Mouse (Mus musculus) monocyte, adult 5-6 weeks (primary cell): ENCODE data around the gene Ces3b. TPM values are rescaled to one million over a fixed set of nuclear protein-coding genes. Genes with fewer than 3 reads are reported as not detected.
"Not testable (repeated sequence)": the region's sequence is repeated elsewhere in the genome, so short reads cannot be mapped to it uniquely, and the experiment has no call there.

Experiments used
- ATAC-seq: fragments of 153-309, 156-312 bp; replicated peaks from 2 replicates; pipeline ENCODE4 v1.8.0; 2017; ENCODE audit warnings: mild to moderate bottlenecking; ENCODE audit not compliant: low TSS enrichment, insufficient number of reproducible peaks, severe bottlenecking, poor library complexity, low FRiP score
- total RNA-seq: library from RNA; stranded (forward); fragments of 200-1000, 200-491, 200-594 nt; gene quantifications from 3 replicates; pipeline ENCODE4 v1.2.3, GENCODE M21; 2017

Ces3b gene
- not detected in 3 replicates for total RNA-seq

DNA sequence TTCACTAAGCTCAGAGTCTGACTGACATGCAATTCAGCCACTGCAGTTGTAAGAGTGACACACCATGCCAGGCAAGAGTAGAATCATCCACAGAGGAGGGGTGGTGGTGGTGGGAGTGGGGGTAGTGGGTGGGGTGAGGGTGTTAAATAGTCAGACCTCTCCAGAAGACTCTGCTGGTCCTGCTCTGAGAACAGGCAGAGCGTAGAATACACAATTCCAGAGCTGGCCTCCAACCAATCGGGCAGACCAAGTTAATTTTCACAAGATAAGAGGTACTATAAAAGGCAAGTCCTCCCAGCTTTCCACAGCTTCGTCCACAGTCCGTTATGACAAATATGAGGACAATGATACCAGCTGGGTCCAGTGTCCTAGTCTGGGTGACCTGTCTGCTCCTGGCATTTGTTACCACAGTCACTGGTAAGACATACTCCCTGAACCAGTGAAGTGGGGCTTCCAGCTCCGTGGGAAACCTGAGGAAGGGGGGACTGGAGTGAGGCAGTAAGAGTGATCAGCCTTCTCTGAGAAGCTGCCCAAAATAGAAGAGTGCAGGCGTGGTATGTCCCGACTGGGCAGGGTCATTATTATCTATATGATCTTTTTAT is at the start of gene Ces3b:
Ces3b (plus strand) TSS at position 305 of the 602 bp plus-strand sequence.
- ATAC-seq: no peak

DNA sequence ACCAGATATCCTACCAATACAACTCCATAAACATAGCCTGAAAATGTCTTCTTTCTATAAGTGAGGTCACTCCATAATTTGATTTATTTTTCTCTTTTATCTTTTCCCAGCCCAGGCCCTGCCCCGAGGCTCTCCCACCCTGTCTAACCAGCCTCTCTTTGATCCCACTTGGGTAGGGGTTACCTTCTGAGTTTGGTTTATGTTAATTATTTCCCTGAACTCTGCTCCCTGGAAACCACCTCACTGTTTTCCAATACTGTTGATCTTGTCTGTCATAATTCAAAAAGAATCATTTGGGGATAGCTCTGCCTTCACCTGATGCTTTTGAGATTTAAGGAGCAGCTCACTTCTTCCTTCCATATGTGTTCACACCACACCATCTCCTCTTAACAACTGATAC is 40.0 kb upstream of the Ces3b start:
- no peak for ATAC-seq

DNA sequence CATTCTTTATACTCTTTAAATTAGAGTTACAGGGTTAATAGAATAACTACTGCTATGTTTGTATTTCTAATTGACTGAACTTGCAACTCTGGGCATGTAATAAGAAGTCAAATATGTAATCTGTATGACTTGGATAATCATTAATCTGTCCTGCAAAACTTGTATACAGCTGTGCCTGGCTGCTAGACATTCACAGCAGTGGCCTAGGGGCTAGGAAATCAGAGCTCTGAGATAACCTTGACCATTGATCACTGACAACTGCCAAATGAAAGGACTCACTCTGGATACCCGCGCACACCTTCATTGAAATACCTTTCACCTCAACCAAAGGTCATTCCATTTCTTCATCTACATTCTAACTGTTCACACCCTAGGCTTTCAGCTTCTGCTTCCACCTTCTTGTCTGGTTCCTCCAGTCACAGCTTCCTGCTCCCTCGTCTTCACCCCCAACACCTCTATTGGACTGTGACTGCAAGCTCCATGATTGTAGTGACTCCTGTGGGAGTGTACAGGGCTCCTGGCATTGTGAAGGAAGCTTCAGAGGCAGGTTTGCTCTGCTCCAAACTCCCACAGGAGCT is 37.6 kb upstream of the Ces3b start:
- ATAC-seq: no peak

DNA sequence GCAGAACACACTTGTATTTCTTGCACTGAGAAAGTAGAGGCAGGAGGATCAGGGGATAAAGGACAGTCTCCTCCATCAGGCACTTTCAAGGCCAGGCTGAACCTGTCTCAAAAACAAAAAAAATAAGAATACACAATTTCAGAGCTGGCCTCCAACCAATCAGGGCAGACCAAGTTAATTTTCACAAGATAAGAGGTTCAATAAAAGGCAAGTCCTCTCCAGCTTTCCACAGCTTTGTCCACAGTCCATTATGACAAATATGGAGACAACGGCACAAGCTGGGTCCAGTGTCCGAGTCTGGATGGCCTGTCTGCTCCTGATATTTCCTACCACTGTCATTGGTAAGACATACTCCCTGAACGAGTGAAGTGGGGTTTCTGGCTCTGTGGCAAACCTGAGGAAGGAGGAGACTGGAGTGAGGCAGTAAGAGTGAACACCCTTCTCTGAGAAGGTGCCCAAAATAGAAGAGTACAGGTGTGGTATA is 35.1 kb upstream of the Ces3b start, which contains the start of gene Ces3a:
Ces3a (plus strand) TSS at position 231 of the 484 bp plus-strand sequence.
- ATAC-seq: no peak

DNA sequence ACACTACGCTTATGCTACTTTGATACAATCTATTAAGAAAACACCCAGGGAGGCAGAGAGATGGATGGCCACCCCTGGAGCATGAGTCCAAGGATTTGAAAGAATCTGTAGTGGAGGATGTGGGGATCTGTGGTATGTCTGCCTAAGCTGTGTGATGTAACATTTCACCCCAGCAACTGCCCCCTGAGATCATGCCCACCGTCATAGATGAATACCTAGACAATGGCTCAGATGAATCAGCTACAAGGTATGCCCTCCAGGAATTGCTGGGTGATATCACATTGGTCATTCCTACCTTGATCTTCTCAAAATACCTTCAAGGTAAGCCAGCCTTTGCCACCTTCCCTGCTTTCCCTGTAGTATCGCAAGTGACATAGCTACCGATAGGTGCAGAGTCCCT is 27.3 kb upstream of the Ces3b start:
- no peak for ATAC-seq

DNA sequence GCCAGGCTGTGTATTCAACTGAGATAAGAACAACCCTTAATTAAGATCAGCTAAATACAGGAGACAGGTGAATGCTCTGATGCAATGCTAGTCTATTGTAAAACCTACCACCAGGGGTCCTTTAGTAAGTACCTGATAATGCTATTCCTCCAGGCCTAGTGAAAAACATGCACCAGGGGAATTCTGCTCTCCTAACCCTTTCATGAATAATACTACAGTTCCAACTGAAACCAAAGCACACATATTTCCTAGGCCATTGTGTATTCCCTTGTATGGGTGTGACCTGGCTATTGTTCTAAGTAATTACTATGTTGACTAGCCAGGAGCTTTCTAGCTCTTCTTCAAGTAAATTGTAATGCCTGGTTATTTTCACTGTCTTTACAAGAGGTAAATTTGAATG is 23.5 kb upstream of the Ces3b start:
- no peak for ATAC-seq

DNA sequence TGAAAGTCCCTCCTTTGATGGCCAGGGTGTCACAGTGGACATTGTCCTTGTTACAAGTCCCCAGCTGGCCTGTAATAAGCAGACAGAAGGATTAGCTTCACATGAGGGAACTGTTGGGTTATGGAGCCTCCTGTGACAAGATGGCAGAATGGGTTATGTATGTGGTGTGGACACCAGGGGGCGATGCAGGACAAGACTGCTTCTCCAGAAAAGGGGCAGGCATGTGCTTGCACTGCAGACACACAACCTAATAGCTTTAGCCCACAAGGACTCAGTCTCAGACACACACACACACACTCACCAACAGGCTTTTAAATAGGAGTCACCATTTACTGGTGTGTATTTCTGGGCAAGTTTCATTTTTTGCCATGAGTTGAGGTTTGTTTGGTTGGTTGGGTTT is 16.8 kb upstream of the Ces3b start:
- ATAC-seq: no peak

DNA sequence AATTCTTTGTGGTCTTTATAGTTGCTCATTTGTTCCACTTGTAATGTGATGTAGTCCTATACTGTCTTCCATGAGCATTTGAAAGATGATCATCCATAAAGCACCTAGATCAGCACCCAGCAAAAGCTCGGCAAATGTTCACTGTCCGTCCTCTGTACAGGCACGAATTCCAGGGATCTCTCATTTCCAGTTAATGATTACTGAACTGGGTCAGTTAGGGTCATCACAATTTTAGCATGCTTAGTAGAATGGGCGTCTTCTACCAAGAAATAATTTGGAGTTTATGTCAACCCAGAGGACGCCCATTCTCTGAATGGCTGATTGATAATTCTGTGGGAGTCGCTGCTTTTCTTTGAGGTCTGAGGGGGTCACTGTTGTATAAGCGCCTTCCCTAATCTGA is 15.6 kb upstream of the Ces3b start:
- ATAC-seq: not testable (repeated sequence)

DNA sequence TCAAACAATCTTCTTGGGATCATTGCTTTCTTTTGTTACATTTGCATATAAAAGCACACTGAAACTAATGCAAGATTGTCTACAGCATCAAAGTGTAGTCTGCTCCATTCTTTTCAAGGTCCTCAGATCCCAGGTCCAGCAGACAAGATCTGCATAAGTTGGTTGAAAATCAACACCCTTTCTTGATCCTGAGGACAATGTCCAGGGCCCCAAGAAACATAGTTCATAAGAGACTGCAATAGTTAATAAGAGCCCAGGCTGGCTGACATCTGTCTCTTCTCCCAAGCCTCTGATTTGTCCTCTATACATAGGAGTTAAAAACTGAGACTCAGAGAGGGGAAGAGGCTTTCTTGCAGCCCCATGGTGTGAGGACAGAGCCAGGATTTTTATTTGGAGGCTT is 14.6 kb upstream of the Ces3b start:
- no peak for ATAC-seq

DNA sequence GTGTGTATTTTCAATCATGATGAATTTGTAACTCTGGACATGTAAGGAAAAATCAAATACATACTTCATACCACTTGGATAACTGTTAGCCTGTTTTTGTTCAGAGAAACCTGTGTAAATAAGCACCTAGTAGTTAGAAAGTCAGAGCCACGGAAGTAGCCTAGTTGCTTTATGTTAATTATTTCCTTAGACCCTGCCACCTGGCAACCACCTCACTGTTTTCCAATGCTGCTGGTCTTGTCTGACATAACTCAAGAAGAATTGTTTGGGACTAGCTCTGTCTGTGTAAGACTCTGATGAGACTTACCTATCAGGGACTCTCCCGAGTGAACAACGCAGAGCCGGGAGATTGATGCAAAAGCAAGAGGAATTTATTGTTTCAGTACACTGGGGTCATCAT is 7.0 kb upstream of the Ces3b start:
- no peak for ATAC-seq

DNA sequence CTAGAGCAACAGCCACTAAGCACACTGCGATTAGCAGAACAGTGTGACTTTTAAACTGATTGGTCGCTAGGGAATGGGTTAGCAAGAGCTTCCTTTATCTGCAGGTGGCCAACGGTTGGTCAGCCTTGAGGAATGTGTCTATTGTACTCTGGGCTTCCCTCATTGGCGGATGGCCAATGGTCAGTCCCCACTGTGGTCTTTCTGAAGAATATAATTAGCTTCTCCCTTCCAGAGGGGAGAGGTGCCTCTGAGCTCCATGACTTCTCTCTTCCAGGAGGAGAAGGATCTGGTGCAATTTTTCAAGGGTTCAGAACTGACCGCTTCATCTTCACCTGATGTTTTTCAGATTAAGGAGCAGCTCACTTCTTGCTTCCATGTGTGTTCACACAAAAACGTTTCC is 6.5 kb upstream of the Ces3b start:
- ATAC-seq: no peak

DNA sequence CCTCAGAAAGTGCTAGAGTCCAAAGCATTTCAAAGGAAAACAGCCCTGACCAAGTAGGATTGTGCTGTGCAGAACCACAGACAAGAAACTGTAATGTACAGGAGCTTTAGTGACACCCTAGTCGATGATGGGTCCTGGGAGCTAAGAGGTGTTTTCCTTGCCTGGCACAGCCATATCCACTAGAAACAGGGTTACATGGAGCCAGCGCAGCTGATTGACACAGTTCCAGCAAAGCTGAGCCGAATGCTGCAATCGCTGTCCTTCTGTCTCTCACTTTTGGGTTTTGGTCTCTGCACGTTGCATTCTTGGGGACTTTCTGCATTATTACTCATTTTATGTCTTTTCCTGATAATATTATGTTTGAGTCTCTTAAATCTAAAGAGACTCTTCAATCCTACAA is 5.0 kb upstream of the Ces3b start:
- ATAC-seq: no peak

DNA sequence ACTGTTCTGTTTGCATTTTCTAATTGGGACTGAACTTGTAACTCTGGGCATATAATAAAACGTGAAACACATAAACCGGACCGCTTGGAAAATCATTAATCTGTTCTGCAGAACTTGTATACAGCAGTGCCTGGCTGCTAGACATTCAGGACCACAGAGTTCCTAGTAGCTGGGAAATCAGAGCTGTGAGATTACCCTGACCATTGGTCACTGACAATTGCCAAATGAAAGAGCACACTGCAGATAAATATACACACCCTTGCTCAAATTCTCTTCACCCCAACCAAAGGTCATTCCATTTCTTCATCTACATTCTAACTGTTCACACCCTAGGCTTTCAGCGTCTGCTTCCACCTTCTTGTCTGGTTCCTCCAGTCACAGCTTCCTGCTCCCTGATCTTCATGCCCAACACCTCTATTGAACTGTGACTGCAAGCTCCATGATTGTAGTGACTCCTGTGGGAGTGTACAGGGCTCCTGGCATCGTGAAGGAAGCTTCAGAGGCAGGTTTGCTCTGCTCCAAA is 2.7 kb upstream of the Ces3b start:
- no peak for ATAC-seq

DNA sequence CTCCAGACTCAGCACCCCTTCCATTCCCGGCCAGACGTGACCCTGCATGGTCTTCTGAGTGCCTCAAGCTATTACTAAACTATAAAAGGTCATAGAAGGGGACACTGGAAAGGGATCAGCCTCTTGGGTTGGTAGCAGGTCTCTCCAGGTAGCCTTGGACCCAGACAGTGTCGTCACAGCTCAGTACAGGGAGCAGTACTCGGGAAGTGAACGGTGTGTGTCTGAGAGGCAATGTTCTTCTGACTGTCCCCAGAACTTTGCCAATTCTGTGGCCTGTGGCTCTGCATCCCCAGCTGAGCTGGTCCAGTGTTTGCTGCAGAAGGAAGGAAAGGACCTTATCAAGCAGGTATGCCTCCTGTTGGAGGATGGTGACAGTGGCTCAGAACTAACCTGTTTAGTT is 4.6 kb downstream of the Ces3b start:
- ATAC-seq: not testable (repeated sequence)

DNA sequence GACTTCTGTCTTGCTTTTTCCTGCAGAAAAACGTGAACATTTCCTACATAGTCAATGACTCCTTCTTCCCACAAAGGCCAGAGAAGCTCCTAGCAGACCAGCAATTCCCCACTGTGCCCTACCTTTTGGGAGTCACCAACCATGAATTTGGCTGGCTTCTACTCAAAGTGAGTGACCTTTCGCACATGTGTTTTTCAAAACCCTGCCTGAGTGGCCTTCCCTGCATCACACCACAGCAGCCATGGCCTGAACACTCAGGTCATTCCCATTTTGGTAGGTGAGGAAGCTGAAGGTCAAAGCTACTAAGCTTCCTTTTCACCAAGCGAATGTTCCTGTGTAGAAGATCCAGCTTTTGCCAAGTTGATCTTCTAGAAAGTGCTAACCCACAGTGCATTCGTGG is 5.0 kb downstream of the Ces3b start:
- ATAC-seq: no peak

DNA sequence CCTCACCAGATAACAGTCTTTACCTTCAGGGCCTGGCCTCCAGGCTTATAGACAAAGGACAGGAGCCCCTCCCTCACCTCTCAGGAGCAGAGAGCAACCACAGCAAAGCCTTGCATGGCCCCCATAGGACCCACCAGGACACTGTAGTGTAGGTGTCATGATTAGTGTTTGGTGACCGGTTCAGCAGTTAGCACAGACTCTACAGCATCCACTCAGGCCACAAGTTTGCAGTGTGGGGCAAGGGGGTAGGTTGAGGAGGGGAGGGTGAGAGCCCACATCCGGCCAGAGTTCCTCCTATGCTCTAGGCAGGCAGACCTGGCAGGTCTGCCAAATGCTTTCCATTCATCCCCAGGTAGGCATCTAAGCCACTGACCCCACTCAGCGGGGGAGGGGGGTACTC is 10.4 kb downstream of the Ces3b start:
- no peak for ATAC-seq

DNA sequence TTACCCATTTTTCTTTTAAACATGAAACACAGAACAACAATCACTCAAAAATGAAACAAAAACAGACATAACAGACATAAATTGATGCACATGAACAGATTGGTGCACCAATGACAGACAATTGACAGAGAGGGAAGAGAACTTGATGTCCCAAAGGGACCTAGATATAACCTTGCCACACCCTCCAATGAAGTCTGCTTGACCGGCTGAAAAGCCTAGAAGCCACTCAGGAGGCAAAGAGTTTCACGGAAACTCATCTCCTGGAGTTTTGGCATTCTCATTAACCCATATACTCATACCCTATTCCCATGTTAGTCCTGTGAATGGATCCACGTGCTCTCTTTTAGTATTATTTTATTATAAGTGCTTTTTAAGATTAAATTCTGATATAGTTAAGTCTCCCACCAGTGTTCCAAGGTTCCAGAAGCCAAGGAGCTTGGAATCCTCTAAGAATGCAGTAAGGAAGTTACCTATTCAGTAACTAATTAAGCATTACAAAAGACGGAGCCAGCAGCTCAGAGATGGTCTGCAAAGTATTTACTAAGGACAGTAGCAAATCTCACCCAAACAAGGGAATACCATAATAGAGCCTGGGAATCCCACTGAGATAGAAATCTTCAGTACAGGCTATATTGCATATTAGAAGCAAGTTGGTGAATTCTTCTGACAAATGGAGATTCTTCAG is 18.7 kb downstream of the Ces3b start:
- not testable (repeated sequence) for ATAC-seq

DNA sequence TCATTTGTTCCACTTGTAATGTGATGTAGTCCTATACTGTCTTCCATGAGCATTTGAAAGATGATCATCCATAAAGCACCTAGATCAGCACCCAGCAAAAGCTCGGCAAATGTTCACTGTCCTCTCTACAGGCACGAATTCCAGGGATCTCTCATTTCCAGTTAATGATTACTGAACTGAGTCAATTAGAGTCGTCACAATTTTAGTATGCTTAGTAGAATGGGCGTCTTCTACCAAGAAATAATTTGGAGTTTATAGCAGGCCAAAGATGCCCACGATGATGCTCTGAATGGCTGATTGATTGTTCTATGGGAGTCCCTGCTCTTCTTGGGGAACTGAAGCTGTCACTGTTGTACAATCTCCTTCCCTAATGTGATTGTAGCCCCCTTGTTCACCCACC is 20.1 kb downstream of the Ces3b start:
- ATAC-seq: not testable (repeated sequence)

DNA sequence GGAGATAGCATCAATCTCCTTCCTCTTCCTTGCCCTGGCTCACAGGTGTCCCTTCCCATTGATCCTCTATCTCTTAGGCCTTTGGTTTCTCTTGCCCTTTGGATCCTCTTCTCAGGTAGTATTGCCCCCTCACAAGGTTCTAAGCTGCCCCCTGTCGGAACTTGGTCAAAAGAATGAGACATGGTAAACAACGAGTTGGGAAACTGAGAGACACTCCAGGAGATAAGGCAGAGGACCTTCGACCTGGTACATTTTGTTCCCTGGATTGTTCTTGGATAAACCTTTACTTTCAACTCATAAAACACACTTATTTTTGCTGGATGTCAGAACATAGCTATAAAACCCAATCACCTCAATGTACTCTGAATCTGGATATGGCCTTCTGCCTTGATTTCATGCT is 20.7 kb downstream of the Ces3b start:
- ATAC-seq: no peak

DNA sequence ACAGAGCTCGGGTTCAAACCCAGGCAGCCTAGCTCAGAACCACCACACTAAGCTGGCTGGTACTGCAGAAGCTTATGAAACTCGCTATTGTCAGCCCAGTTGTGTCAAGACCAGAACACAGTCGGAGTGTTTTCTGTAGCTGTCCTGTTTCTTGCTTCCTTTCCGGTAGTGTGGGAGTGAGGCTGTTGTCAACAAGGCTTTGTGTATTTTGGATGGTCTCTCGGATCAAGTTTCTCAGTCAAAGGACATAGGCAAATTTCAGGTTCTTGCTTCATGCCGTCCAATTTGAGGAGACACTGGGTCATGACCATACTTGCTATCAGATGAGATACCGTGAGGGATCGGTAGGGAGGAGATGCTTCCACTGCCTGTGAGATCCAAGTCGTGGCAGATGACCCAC is 46.3 kb downstream of the Ces3b start:
- no peak for ATAC-seq
